In the genomic region with DNA sequence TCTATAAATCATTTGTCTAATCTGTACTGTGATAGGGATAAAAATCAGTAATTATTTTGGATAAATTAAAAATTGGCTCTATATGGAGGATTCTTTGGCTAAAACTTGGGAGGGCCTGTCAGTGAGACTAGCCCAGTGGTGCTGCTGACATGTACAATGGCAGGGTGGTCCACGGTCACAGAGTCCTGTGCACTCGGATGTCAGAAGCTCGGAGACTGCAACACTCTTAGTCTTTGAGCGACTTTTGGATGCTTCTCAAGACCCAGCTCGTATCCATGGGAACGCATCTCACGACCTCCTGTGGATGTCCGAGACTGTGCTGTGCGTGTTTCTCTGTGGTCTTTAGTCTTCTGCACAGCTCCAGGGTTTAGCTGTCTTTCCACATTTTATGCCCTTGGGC, we compare ENCODE assay signal across 29 mouse cellular contexts. TPM values are rescaled to one million over a fixed set of nuclear protein-coding genes. Genes with fewer than 3 reads are reported as not detected.
"Had no signal": no experiment of that assay in that cellular context is flagged by ENCODE, and none has a peak within 500 bp of the region (broad histone marks: within the 10 kb centered on the region; RNA-seq: fewer than 3 reads in every experiment).

No protein-coding gene starts in this region.

- ATAC-seq: intestine, postnatal 0 days; liver, embryonic 12.5 days had no signal

- H3K27ac ChIP-seq: kidney, postnatal 0 days; layer of hippocampus, adult 2 months; limb, embryonic 10.5 days; limb, embryonic 13.5 days; liver, embryonic 12.5 days; liver, embryonic 15.5 days; lung, embryonic 15.5 days had no signal

- DNase-seq: kidney, adult 2 months; kidney, postnatal 25 days; layer of hippocampus, adult 9-11 months; liver; lung, adult 18-20 months; lung, postnatal 10 days; lung, postnatal 36 days; thymus, adult 18-20 months; thymus, postnatal 36 days had no signal

- H3K4me2 ChIP-seq: limb, embryonic 13.5 days; liver, embryonic 12.5 days; liver, embryonic 15.5 days; lung, embryonic 15.5 days had no signal

- H3K4me1 ChIP-seq: limb, embryonic 10.5 days had no signal

- H3K4me3 ChIP-seq: layer of hippocampus, adult 2 months; limb, embryonic 10.5 days; limb, embryonic 13.5 days; liver, embryonic 12.5 days; liver, embryonic 15.5 days; lung, embryonic 15.5 days; megakaryocyte, embryonic 14.5 days had no signal

- H3K9me3 ChIP-seq: limb, embryonic 10.5 days; limb, embryonic 13.5 days; liver, embryonic 12.5 days; liver, embryonic 15.5 days; lung, embryonic 15.5 days; megakaryocyte, embryonic 14.5 days had no signal

- H3K9ac ChIP-seq: limb, embryonic 13.5 days; liver, embryonic 12.5 days; liver, embryonic 15.5 days; lung, embryonic 15.5 days had no signal

- H3K27me3 ChIP-seq: limb, embryonic 13.5 days; liver, embryonic 12.5 days; liver, embryonic 15.5 days; lung, embryonic 15.5 days; megakaryocyte, embryonic 14.5 days had no signal

RNA-seq across cellular contexts. Expression of a gene that starts 26.0 kb away (rescaled TPM):
- polyA plus RNA-seq: spleen, adult 2 months had no signal

RNA-seq across cellular contexts. Expression of a gene that starts 43.7 kb away (rescaled TPM):
- total RNA-seq: layer of hippocampus, adult 2 months; layer of hippocampus, postnatal 25 days; left cerebral cortex, adult 18-20 months; left cerebral cortex, postnatal 25 days had no signal
- polyA plus RNA-seq: intestine, postnatal 0 days; kidney, adult 2 months; kidney, embryonic 14.5 days; kidney, postnatal 0 days; large intestine, adult 2 months; limb, embryonic 10.5 days; limb, embryonic 13.5 days; liver, embryonic 12.5 days; liver, embryonic 15.5 days; lung, embryonic 15.5 days; neural tube, embryonic 14.5 days; small intestine, adult 2 months; spleen, adult 2 months; stomach, embryonic 16.5 days; testis, adult 2 months; urinary bladder, adult 2 months had no signal

RNA-seq across cellular contexts. Expression of a gene that starts 53.7 kb away (rescaled TPM):
- polyA plus RNA-seq: small intestine, adult 2 months had no signal
